Mouse (Mus musculus) spleen, adult 12 weeks (tissue): Measurements from ENCODE around the gene Cox19.

Experiments
- DNase-seq: peaks from one replicate; pipeline ENCODE4 v3.0.0; 2022; ENCODE audit warnings: low spot score

The Cox19 gene

GRCm38 (mm10) chr5:139291811-139292560 lies 59.2 kb downstream of the Cox19 start:
- DNase-seq: no peak

GRCm38 (mm10) chr5:139290467-139291259 lies 60.6 kb downstream of the Cox19 start:
- DNase-seq: no peak

GRCm38 (mm10) chr5:139288591-139288990 lies 62.6 kb downstream of the Cox19 start:
- no peak for DNase-seq

- DNase-seq: no peak
Observed at GRCm38 (mm10) chr5:139287787-139288186, 63.4 kb downstream of the Cox19 start.

- DNase-seq: no peak
Observed at GRCm38 (mm10) chr5:139287099-139287498, 64.1 kb downstream of the Cox19 start.
